Mouse (Mus musculus) kidney, postnatal 25 days (tissue): ENCODE measurements around the gene Map3k20.

ENCODE experiments used
- DNase-seq, 2 experiments: peaks; one replicate each; pipeline ENCODE4 v3.0.0; 2021; ENCODE audit warnings: mixed read lengths in 2 of 2

Gene Map3k20

DNA sequence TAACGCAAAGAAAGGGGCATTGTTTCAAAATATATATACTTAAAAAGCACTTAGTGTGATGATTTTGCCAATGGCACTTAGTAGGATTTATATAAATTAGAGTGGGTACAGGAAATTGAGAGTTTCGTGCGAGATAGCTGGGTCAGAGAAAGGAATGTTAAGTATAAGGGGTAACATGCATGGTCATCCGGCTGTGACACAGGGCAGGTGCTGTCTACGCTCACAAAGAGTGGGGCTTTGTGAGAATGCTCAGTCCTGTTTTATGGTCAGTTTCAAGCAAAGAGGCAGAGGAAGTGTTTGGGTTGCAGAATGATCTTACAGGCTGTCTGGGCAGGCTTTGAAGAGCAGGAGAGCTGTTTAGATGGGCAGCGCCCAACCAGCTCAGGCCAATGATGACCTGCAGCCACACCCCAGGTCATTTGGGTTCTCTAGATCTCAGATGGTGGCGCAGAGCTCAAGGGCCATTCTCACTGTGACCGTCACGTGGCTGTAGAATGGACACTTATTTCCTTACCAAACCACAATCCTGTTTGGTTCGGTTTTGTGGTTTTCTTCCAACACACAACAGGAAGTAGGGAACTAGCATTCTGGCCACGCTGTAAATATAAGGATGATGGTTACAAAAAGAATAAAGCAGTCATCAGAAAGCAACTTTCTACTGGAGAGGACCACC is 37.4 kb downstream of the Map3k20 start:
- no peak for DNase-seq

DNA sequence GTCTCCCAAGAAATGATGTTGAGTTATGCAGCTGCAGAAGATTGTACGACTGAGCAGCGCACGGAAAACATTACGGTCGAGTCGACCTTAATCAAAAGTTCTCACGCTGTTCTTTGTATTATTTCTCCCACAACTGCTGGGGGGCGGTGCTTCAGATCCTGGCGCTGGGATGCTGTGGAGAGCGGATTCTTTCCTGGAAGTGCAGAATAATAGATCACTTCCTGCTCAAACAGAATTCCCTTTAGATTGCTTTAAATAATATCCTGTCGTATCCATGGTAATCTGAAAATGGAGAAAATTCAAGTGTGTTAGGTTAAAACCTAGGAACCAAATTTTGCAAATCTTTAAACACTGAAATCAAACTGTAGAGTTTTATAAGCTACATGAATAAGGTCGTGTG is 39.0 kb downstream of the Map3k20 start:
- no peak for DNase-seq

DNA sequence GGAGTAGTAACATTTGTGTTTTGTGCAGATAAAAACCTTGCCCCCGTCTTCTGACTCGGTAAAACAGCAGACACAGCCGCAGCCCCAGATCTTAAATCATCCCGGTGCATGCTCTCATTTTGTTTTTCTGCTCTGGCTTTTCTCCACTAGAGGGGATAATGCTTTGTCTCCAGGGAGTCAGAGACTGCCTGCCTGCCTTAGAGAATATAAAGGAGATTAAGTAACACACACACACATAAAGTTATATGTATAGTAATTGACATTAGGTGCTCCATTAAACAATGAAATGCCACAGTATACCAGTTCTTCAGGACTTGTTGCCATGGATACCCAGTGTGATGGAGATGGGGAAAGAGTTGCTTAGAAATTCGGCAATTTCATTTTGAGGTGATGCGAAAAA is 41.1 kb downstream of the Map3k20 start:
- DNase-seq = no peak

DNA sequence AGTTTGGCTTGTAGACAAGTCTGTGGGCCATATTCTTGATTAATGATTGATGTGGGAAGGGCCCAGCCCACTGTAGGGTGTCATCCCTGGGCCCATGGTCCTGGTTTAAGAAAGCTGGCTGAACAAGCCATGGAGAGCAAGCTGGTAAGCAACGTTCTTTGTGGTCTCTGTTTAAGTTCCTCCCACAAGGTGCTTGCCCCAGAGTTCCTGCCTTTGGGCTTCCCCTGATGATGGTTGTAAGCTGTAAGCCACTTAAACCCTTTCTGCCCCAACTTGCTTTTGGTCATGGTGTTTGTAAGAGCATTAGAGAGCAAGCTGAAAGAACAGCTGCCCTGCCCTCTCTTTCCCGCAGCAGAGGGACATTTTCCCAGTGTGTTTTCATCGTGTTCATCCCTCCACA is 43.0 kb downstream of the Map3k20 start:
- DNase-seq = no peak

DNA sequence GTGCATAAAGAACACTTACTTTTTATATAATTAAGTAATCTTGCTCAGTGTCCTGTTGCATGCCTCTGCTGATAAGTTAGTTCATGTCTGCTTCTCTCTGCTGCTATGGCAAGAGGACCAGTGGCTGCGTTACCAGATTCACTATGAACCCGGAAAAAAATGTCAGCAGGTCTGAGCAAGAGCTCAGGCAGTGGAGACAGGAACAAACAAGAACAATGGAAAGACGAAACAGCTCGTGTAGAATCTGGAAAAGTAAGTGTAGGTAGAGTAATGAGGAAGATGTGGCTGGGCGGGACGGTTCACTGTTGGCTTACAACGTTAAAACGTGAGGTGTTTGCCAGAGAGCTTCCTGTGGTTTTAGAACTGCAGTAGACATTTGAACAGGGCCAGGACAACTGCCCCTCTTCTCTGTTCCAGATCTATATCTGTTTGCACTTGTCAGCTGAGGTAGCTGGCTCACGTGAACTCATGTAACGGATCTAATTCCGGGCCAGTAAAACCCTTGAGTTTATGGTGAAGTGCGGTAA is 45.6 kb downstream of the Map3k20 start:
- no peak for DNase-seq

DNA sequence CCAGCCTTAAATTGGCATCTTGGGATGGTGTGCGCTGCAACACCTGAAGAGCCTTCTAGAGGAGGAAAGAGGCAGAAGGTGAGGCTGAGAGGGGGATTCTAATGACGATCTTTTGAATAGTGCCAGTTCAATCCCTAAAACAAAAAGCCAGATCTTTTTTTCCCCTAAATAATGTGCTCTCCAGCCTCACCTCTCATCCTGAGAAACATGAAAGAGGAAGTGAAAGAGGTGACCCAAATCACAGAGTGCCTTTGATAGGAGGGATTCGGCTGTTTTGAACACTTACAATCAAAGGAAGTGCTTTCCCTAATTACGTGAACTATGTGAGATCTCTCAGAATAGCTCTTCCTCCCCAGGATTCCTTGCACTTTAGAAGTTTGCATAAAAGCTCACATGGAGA is 46.6 kb downstream of the Map3k20 start:
- DNase-seq = no peak

DNA sequence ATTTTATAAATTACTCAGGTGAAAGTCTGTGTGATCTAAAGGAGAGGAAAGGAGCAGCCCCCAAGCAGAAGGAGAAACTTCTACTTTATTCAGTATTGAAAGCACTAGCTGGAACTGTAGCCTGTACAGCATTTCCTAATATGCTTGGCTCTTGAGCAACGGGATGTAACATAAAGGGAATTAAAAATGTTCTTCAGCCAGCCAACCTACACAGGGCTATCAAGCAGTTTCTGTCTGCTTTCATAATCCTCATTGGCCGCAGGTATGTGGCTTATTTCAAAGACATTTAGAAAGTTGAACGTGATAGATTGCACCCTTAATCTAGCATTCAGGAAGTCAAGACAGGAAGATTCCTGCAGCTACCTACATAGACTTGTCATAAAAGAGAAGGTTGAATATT is 47.8 kb downstream of the Map3k20 start:
- no peak for DNase-seq

DNA sequence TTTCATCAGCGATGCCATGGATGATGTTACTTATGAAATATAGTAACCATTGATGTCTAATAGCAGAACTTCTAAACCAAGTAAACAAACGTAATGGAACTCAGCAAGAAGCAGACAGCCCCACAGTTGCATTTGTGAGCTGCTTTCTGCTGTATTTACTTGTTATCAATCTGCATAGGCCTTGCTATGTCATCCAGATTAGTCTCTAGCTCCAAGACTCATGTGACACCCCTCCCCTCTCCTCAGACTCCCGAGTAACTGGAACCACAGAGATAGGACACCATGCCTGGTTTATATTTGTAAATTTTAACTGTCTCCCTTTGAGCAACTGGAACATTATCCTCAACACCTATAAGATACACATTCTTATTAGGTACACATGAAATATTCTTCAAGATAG is 51.4 kb downstream of the Map3k20 start:
- DNase-seq = no peak

DNA sequence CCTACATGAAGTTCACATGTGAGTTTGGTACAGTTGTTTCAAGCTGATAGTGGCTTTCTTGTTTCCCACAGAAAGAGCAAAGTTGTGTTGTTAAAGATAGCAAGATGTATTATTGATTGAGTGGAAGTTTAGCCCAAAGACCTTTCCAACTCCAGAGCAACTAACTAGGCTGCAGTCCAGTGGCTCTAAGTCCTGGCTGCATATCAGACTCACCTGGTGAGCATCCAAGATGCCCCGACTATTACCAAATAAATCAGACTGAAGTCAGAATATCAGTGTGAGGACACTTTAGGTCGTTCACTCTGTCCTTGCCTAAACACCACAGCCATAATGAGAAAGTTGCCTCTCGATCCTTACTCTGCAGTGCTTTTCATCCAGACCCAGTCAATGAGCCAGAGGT is 59.8 kb downstream of the Map3k20 start:
- DNase-seq = no peak

DNA sequence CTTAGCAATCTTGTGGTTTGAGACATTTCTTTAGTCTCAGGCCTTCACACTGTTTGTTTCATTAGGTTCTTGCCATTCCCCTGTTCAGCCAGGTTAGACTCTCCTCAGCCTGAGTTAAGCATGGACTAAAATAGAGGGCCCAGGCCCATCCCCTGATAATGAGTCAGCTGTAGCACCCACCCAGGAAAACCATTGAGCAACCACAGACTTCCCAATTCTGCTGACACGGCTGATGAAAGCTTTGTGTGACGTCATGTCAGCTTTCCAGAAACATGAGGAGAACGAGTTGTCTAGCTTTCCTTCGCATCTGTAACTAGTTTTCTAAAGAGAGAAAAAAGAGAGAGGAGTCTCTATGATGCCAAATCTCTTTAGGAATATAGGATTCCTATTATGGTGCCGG is 65.9 kb downstream of the Map3k20 start:
- DNase-seq = no peak

DNA sequence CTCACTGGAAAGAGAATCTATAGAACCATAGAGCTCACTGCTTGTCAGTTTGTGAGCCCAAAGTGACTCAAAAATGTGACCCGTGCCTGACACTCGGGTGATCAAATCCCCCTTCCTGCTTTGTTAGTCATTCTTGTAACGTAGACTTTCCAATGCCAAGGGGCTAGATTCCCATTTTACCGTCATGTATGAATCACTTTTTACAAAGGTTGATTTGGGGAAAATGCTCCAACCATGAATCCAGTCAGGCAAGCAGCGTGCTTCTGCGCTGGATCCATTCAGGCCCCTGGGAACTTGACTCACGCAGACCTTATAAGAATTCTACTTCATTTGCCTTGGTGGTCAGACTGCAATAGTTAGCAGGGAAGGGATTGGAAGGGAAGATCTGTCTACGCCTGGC is 66.3 kb downstream of the Map3k20 start:
- DNase-seq = no peak

DNA sequence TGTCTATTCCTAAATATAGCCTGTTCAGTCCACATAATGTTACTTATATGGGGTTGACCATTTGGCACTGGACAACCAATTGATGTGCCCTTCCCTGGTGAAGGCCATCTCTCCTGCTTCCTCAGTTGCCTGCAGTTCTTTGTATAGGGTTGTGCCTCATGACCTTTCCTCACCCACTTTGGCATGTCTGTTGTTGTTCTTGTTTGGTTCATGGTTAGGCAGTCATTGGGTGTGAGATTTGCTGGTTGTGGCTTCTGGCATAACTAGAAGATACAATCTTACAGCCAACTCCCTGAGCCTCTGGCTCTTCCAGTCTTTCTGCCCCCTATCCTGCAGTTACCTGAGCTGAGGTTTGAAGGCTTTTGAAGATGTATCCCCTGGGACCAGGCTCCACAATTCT is 67.3 kb downstream of the Map3k20 start:
- DNase-seq = no peak

DNA sequence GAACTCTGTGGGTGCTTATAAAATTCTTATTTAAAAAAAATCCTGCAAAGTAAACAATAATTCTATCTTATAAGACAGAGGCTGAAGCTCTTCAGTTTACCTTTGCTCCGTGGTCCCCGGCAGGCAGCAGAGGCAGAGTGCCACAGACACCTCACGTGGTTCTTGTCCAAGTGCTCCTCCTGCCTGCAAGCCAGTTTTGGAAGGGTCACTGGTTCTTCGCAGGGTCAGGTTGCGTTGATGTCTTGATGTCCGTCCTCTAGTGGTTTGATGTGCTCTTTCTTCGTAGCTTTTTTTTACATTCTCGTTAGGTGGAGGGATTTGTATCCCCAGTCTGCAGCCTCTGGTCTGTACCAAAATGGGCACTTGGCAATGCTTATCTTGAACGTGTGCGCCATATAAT is 71.0 kb downstream of the Map3k20 start:
- DNase-seq = peak in 1 of 2 experiments; percentile 46

DNA sequence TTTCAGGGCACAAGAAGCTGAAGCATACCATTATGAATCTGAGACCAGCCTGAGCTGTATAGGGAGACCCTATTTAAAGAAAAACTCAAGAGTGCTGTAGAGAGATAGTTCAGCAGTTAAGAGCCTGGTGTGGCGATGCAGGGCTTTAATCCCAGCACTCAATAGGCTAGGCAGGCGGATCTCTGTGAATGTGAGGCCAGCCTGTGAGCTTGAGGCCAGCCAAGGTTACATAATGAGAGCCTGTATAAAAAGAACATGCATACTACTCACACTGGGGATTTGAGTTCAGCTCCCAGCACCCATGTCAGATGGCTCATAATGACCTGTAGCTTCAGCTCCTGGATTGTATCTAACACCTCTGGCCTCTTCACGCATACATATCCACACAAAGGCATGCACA is 76.1 kb downstream of the Map3k20 start:
- DNase-seq = no peak

DNA sequence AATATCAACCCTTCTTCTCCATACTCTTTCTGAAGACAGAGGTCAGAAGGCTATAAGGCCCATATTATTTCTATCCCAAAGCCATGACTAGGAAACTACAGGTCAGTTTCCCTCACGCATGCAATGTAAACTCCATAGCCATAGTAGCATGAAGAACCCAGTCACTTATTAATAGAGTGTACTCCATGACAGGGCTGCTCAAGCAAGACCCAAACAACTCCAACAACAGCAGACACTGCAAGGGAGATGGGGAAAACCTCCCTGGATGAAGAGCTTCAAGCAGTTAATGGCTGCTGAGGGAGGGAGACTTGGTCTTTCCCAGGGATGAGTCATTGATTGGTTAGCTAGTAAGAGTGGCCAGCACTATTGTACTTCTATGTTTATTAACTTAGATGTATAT is 78.0 kb downstream of the Map3k20 start:
- DNase-seq = no peak

DNA sequence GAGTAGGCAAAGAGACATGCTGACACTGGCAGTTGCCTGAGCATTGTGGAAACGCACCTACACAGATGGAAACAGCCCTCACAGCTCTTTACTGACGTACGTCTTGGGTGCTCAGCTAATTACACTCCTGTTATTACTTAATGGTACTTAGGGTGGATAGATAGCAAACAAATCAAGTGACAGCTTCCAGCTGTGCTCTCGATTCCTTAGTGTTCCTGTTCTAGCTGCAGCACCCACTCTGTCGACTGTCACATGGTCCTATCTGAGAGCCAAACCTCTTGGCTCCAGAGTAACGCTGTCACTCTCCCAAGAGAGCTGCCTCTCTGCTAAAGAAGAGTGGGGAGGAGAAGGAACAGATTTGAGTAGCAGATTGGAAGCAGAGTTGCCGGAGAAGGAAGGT is 80.5 kb downstream of the Map3k20 start:
- DNase-seq = peak; percentile 22 to 56

DNA sequence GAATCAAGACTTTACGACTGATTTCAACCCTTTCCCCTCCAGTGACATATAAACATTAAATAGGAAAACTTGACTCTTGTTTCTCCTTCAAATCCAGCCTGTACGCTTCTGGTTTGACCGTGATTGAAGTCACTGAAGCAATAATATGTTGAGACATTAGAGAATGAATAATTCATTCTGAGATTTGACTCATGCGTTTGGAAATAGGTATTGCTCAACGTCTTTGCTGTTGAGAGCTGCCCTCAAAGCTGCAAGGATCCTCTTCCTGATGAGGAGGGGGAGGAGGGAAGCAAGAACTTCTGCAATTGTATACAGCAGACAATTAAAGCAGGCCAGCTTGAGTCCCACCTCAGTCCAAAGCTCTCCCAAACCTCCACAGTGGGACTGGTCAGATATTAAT is 81.1 kb downstream of the Map3k20 start:
- DNase-seq = no peak

DNA sequence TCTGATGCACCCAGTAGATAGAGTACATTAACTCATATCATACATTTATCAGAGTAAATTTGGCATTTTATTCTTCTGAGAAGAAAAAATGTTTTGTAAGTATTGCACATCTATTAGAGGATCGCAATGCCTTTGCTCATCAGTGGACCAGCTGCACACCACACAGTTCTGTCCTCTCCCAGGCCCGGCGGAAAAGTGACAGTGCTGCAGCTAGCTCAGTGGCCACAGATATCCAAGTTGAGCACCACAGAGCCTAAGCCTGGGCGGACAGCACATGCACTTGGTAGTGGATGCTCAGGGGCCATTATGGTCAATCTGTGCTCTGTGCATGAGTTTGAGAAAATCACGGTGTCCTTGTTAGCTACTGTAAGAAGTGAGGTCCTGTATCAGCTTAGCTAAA is 82.4 kb downstream of the Map3k20 start:
- no peak for DNase-seq

DNA sequence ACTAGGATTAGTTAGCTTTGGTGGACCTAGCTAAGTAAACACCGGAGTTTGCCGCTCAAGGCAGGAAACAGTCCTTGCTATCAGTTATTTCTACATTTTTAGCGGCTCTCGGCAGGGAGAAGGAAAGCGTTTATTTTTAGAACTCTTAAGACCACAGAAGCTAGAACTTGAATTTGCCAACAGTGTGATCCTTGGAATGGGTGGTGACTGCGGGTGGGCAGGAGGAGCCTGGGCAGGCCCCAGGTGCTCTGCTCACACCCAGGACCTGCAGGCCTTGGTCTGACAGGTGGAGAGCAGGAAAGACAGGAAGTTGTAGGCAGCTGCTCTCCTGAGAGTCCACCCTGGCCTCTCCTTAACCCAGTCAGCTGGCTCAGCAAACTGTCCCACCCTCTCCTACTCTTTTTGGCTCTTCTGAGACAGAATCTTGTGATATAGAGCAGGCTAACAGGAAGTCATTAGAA is 83.7 kb downstream of the Map3k20 start:
- no peak for DNase-seq

DNA sequence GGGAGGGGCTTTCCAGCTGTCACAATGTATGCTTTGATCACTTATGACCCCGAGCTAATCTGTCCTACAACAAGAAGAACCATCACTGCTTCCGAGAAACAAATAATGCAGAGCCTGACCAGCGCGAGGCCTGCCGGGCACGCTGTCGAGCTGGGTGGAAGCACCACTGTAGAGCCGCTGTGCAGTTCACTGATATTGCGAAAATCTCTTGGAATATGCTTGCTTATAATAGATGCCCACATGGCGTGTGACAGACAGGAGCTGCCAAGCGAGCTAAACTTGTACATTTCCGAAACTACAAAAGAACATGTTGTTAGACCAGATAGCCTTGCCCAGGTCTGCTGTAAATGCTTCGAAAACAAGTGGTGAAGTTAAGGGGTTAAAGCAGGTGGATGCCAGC is 86.7 kb downstream of the Map3k20 start:
- no peak for DNase-seq

DNA sequence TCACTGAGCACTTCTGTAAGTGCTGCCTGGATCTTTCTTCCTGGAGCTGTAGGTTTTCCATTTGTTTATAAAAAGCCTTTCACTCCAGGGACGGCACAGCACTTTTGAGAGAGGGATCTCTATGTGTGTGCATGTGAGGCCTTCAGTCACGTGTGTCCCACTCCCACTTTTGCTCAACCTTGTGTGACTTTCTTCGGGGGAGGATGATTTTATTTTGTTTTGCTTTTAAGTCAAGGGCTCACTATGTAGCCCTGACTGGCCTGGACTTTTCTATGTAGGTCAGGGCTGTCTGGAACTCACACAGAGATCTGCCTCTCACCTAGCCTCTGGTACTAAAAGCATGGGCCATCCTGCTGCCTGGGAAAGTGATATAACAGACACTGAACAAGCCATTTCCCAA is 88.6 kb downstream of the Map3k20 start:
- no peak for DNase-seq

DNA sequence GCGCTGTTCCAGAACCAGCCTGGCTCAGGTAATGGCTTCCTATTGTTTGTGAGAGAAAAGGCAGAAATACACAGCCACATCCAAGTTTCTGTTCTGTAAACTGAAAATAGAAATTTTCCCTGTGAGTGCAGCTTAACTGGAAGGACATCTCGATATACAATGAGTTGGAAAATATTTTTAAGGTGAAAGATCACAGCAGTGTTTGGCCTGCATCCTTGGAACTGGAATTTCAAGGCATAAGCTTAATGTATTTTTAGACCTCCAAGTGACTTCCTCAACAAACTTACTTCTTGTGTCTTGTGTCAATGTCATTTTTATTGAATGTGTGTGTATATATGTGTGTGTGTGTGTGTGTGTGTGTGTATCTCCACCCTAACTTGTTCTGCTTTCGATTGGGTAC is 90.4 kb downstream of the Map3k20 start:
- no peak for DNase-seq

DNA sequence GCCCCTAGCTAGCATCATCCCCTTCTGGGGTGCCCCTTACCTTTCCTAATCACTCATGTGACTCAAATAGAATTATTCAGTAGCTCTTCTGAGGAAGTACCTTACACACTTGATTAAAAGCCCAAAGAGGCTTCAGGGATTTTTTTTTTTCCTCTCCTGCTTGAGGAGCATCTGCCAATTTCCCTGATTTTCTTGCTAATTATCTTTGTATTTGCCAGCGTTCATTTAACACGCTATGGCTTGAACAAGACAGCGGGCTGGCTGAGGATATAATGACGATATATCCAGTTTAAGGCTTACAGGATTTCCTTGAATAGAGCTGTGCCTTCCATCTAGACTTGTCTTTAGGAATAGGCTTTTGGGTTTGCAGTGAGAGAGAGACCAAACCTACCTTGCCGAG is 91.5 kb downstream of the Map3k20 start:
- DNase-seq = no peak

DNA sequence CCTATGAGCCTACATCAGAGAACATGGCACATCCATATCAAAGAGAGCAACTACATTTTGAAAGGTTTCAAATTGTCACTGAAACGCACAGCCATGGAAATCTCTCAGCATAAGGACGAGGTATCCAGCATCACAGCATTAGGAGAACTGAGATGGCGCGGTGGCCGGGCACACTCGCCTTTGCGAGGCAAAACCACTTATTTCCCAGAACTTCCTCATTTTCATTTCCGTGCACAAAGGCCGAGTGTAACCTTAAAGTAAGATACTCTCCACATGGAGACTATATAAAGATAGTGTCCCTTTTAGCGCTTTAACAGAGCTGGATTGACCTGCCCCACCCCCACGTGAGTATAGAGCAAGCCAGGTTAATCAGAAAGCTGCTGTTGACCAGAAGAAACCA is 94.0 kb downstream of the Map3k20 start:
- no peak for DNase-seq

DNA sequence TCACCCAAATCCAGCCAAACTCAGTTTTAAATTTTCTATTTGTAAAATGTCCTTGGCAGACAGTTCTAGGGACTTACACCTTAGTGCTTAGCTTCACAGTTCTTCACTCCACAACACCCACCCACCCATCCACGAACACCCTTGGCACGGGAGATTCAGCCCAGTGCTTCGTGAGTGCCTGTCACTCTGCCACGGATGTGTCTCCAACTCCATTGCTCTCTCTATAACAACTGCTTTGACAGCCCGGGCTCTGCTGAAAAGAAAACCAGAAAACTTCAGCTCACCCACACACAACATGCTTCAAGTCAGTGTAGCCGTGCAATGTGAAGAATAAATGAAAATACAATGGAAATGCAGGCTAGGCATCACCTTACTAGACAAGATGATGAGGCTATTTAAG is 97.2 kb downstream of the Map3k20 start:
- no peak for DNase-seq
